8 mouse cellular contexts compared by ENCODE assay signal in genomic region chr4:134469985-134470384, GRCm38 (mm10). TPM values are rescaled to one million over a fixed set of nuclear protein-coding genes. Genes with fewer than 3 reads are reported as not detected.
DNase-seq lines count a peak whose midpoint lies in the region; ATAC-seq lines count a peak whose summit lies in the region.

No protein-coding gene starts in this region.

- no peak overlapping the region for H3K27ac ChIP-seq in kidney, embryonic 15.5 days
- H3K27ac ChIP-seq in embryonic facial prominence, embryonic 14.5 days (replicated peaks; ENCODE audit: low read depth, low read length), result peak overlapping the region; percentile 39
- no peak overlapping the region for H3K27ac ChIP-seq in intestine, embryonic 16.5 days (ENCODE audit: low read length)
- H3K27ac ChIP-seq in midbrain, embryonic 16.5 days (ENCODE audit: low read length), result peak overlapping the region; percentile 99

- intact Hi-C loops in gastrocnemius, postnatal 36 days (cut with DNase I), result loop anchor here (2.0 kb wide), 1 partner anchor 73 kb away; the partner anchor contains the start of gene Pafah2

- no peaks in the 10 kb centered on the region for H3K9me3 ChIP-seq in kidney, embryonic 15.5 days (replicated peaks)
- no peaks in the 10 kb centered on the region for H3K9me3 ChIP-seq in embryonic facial prominence, embryonic 14.5 days (ENCODE audit: control insufficient read depth, low read length)
- no peaks in the 10 kb centered on the region for H3K9me3 ChIP-seq in intestine, embryonic 16.5 days (ENCODE audit: control insufficient read depth, low read length)
- H3K9me3 ChIP-seq in midbrain, embryonic 16.5 days (replicated peaks; ENCODE audit: control insufficient read depth, low read length, poor library complexity, severe bottlenecking), result no peaks in the 10 kb centered on the region

- H3K9ac ChIP-seq in kidney, embryonic 15.5 days, result peak overlapping the region; percentile 91
- H3K9ac ChIP-seq in embryonic facial prominence, embryonic 14.5 days (ENCODE audit: low read depth, low read length), result peak overlapping the region; percentile 87
- H3K9ac ChIP-seq in intestine, embryonic 16.5 days (ENCODE audit: low read depth, low read length), result peak overlapping the region; percentile 45; the same call in 1 of the 2 replicates
- H3K9ac ChIP-seq in midbrain, embryonic 16.5 days (ENCODE audit: low read depth, low read length), result peak overlapping the region; percentile 99

- ATAC-seq in kidney, embryonic 15.5 days (replicated peaks; ENCODE audit: low FRiP score), result no peak
- ATAC-seq in embryonic facial prominence, embryonic 14.5 days (ENCODE audit: low read depth), result no peak
- no peak for ATAC-seq in intestine, embryonic 16.5 days
- ATAC-seq in midbrain, embryonic 16.5 days, result no peak

- WGBS in kidney, embryonic 15.5 days, result 60% methylated on average over 3 of the region's 3 CpGs
- 55% methylated on average over 3 of the region's 3 CpGs for WGBS in embryonic facial prominence, embryonic 14.5 days
- 44% methylated on average over 3 of the region's 3 CpGs for WGBS in intestine, embryonic 16.5 days
- 16% methylated on average over 3 of the region's 3 CpGs for WGBS in midbrain, embryonic 16.5 days

- H3K27me3 ChIP-seq in kidney, embryonic 15.5 days, result no peaks in the 10 kb centered on the region
- H3K27me3 ChIP-seq in embryonic facial prominence, embryonic 14.5 days (replicated peaks; ENCODE audit: control insufficient read depth, insufficient read depth, low read length), result no peaks in the 10 kb centered on the region
- H3K27me3 ChIP-seq in intestine, embryonic 16.5 days (replicated peaks; ENCODE audit: control insufficient read depth, insufficient read depth, low read length), result no peaks in the 10 kb centered on the region
- H3K27me3 ChIP-seq in midbrain, embryonic 16.5 days (ENCODE audit: control insufficient read depth, insufficient read depth, low read depth, low read length), result no peaks in the 10 kb centered on the region

- DNase-seq in kidney, postnatal 25 days, result no peak
- DNase-seq in embryonic facial prominence, embryonic 14.5 days (ENCODE audit: low spot score), result no peak
- no peak for DNase-seq in gastrocnemius, postnatal 36 days
- no peak for DNase-seq in left cerebral cortex, adult 9 months (ENCODE audit: low spot score in 2 of 2)
- no peak for DNase-seq in frontal cortex, postnatal 14 days (ENCODE audit: low spot score in 2 of 2)

- H3K4me3 ChIP-seq in kidney, embryonic 15.5 days (replicated peaks), result peak overlapping the region; percentile 99
- peak overlapping the region; percentile 89 for H3K4me3 ChIP-seq in embryonic facial prominence, embryonic 14.5 days (ENCODE audit: low read depth, low read length)
- H3K4me3 ChIP-seq in intestine, embryonic 16.5 days (ENCODE audit: low read length), result peak overlapping the region; percentile 94
- H3K4me3 ChIP-seq in midbrain, embryonic 16.5 days (ENCODE audit: low read depth, low read length), result peak overlapping the region; percentile 90

- H3K4me1 ChIP-seq in kidney, embryonic 15.5 days, result peaks cover 22% of the 10 kb centered on the region
- 0 out of 2 replicates have a peak, but pooled peaks cover 3% of the 10 kb centered on the region for H3K4me1 ChIP-seq in embryonic facial prominence, embryonic 14.5 days (ENCODE audit: control insufficient read depth, insufficient read depth, low read length)
- H3K4me1 ChIP-seq in intestine, embryonic 16.5 days (ENCODE audit: control insufficient read depth, insufficient read depth, low read length), result peaks cover 5% of the 10 kb centered on the region; the same call in 1 of the 2 replicates
- peaks cover 57% of the 10 kb centered on the region for H3K4me1 ChIP-seq in midbrain, embryonic 16.5 days (ENCODE audit: control insufficient read depth, insufficient read depth, low read length)

- peaks cover 38% of the 10 kb centered on the region for H3K36me3 ChIP-seq in kidney, embryonic 15.5 days
- peaks cover 40% of the 10 kb centered on the region for H3K36me3 ChIP-seq in embryonic facial prominence, embryonic 14.5 days (ENCODE audit: control insufficient read depth, insufficient read depth, low read length)
- H3K36me3 ChIP-seq in intestine, embryonic 16.5 days (ENCODE audit: control insufficient read depth, insufficient read depth, low read length), result peaks cover 17% of the 10 kb centered on the region
- peaks cover 26% of the 10 kb centered on the region for H3K36me3 ChIP-seq in midbrain, embryonic 16.5 days (ENCODE audit: control insufficient read depth, insufficient read depth, low read length)

- H3K4me2 ChIP-seq in kidney, embryonic 15.5 days, result peak overlapping the region; percentile 89
- H3K4me2 ChIP-seq in embryonic facial prominence, embryonic 14.5 days (ENCODE audit: low read depth, low read length), result peak overlapping the region; percentile 98
- H3K4me2 ChIP-seq in intestine, embryonic 16.5 days (ENCODE audit: low read depth, low read length), result peak overlapping the region; percentile 97
- peak overlapping the region; percentile 86 for H3K4me2 ChIP-seq in midbrain, embryonic 16.5 days (ENCODE audit: low read length)

RNA-seq across cellular contexts. Expression of gene Stmn1, which starts 1.9 kb away (rescaled TPM):
- 1,708 and 1,728 TPM in 2 replicates for polyA plus RNA-seq in kidney, embryonic 15.5 days (2015; fragmentation: Nextera tagmentation; extraction: Ambion mirVana)
- polyA plus RNA-seq in embryonic facial prominence, embryonic 14.5 days (2014; fragmentation: Nextera tagmentation; extraction: Ambion mirVana), result 1,154 and 1,326 TPM in 2 replicates
- 982 and 1,127 TPM in 2 replicates for polyA plus RNA-seq in intestine, embryonic 16.5 days (2015; fragmentation: Nextera tagmentation; extraction: Ambion mirVana)
- polyA plus RNA-seq in midbrain, embryonic 16.5 days (2015; fragmentation: Nextera tagmentation; extraction: Ambion mirVana), result 7,758 and 8,549 TPM in 2 replicates
- total RNA-seq in gastrocnemius, postnatal 36 days (2021), result 1 to 10 TPM; 8.0 TPM

RNA-seq across cellular contexts. Expression of gene Paqr7, which starts 26.5 kb away (rescaled TPM):
- polyA plus RNA-seq in kidney, embryonic 15.5 days (2015; fragmentation: Nextera tagmentation; extraction: Ambion mirVana), result 3.2 and 3.5 TPM in 2 replicates
- polyA plus RNA-seq in embryonic facial prominence, embryonic 14.5 days (2014; fragmentation: Nextera tagmentation; extraction: Ambion mirVana), result 2.0 and 2.3 TPM in 2 replicates
- polyA plus RNA-seq in intestine, embryonic 16.5 days (2015; fragmentation: Nextera tagmentation; extraction: Ambion mirVana), result 23.6 and 32.1 TPM in 2 replicates
- 27.2 and 36.2 TPM in 2 replicates for polyA plus RNA-seq in midbrain, embryonic 16.5 days (2015; fragmentation: Nextera tagmentation; extraction: Ambion mirVana)
- 1 to 10 TPM; 2.4 to 3.0 TPM for total RNA-seq in gastrocnemius, postnatal 36 days (2021)

RNA-seq across cellular contexts. Expression of gene Aunip, which starts 40.8 kb away (rescaled TPM):
- polyA plus RNA-seq in kidney, embryonic 15.5 days (2015; fragmentation: Nextera tagmentation; extraction: Ambion mirVana), result 16.7 and 17.8 TPM in 2 replicates
- polyA plus RNA-seq in embryonic facial prominence, embryonic 14.5 days (2014; fragmentation: Nextera tagmentation; extraction: Ambion mirVana), result 3.9 and 4.4 TPM in 2 replicates
- polyA plus RNA-seq in intestine, embryonic 16.5 days (2015; fragmentation: Nextera tagmentation; extraction: Ambion mirVana), result 14.4 and 14.6 TPM in 2 replicates
- polyA plus RNA-seq in midbrain, embryonic 16.5 days (2015; fragmentation: Nextera tagmentation; extraction: Ambion mirVana), result 1.3 and 1.7 TPM in 2 replicates
- under 1 TPM in 1 of 2 experiments, not detected in 1; 0.20 TPM for total RNA-seq in gastrocnemius, postnatal 36 days (2021)

Comparison
In these comparisons a context has a peak if more than half of its experiments do, and no peak if none do; other contexts are left out.
1. H3K27ac ChIP-seq: peak in embryonic facial prominence, embryonic 14.5 days (single experiment) and midbrain, embryonic 16.5 days (single experiment); none in kidney, embryonic 15.5 days (single experiment) and intestine, embryonic 16.5 days (single experiment).
2. H3K9ac ChIP-seq: peak in every context shown above with its lines; median percentile 99 in midbrain, embryonic 16.5 days; 91 in kidney, embryonic 15.5 days; 87 in embryonic facial prominence, embryonic 14.5 days; 45 in intestine, embryonic 16.5 days.
3. Peak in every context shown above with its lines, with median percentiles within 50 percentile points of each other: H3K4me2 ChIP-seq and H3K4me3 ChIP-seq.